Mouse (Mus musculus): Measurements from ENCODE around the gene Azin2. TPM values are rescaled to one million over a fixed set of nuclear protein-coding genes. Genes with fewer than 3 reads are reported as not detected.
A peak's percentile ranks its signal among the peaks of the same experiment; 100 is the strongest.

Gene Azin2
- 14.4 and 17.5 TPM in 2 replicates for polyA plus RNA-seq (2016; fragmentation: Nextera tagmentation; extraction: Ambion mirVana)

DNA sequence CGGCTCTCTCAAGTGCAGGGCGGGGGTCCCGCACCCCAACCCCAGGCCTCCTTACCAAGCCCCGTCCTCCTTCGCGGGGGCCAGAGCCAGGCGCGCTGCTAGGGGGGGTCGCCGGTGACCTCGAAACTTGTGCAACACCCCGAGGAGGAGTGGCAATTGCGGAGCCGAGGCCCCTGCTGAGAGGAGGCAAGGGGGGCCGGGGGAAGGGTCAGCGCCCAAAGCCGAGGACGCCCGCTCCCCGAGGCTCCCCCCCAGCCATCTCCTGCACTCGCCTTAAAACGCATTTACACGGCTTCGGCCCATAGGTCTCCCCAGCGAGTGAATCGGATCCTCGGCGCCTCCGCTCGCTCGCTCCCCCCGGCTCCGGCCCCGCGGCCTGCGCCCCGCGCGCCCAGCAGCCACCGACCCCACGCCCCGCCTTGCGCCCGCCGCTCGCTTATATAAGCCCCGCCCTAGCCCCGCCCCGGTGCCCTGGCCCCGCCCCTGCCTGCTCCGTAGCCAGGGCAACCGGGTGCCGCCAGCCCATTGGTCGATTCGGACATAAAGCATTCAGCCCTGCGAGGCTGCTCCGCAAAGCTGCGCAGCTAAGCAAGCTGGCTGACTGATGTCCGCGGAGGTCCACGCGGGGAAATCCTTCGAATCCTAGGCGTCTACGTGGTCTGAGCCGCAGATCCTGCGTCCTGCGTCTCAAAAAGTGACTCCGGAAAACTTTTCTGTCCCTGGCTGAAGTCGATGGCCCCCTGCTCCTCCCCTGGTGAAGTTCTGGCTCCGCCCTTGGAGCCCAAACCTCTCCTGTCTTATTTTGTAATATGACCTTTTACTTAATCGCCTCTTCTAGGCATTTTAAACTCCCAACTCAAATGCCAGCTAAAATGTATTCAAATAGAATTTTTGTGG, at the start of gene Azin2:
TSS of gene Azin2 (minus strand) at position 414 of the 897 bp plus-strand sequence.
- peaks cover 26% of the 10 kb centered on the region for H3K4me1 ChIP-seq
- ATAC-seq (ENCODE audit: low FRiP score, low read depth), result peak; percentile 92
- H3K4me2 ChIP-seq (replicated peaks), result peak within 1 kb of the TSS; percentile 90
- H3K27me3 ChIP-seq (replicated peaks), result peaks cover 6% of the 10 kb centered on the region; the same call in 1 of the 2 replicates
- no peaks in the 10 kb centered on the region for H3K9me3 ChIP-seq
- peak within 1 kb of the TSS; percentile 80 for H3K9ac ChIP-seq
- no peak within 1 kb of the TSS for H3K27ac ChIP-seq
- peak within 1 kb of the TSS; percentile 67 for H3K4me3 ChIP-seq
- under 1% methylated on average over 71 of the region's 72 CpGs for WGBS
- no peaks in the 10 kb centered on the region for H3K36me3 ChIP-seq

DNA sequence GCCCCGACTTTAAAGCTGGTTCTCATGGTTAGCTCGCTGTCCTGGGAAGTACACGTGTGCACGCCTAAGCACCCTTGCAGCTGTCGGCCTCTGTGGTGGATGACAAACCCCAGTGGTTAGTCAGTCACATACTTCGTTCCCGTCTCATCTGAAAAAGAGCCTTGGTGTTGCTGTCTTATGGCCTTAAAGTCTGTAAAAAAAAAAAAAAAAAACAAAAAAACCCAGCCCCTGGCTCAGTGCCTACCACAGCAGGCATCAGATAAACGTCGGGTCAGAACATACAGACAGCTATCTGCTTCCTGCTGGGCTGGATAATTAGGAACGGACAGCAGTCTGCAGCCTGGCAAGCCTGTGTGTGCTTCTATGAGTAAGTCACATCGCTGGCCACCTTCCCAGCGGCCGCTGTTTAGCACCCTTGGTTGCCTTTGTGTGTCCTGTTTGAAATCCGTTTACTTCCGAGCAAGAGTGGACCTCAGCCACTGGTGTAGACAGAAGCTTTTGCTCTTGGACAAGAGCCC, 49.4 kb upstream of the Azin2 start:
- Histone ChIP-seq H3K9ac (no peak overlapping the region), H3K9me3 (no peaks in the 10 kb centered on the region), H3K27me3 (replicated peaks) (no peaks in the 10 kb centered on the region), H3K36me3 (peaks cover 31% of the 10 kb centered on the region), H3K27ac (no peak overlapping the region), H3K4me1 (0 out of 2 replicates have a peak, but pooled peaks cover 5% of the 10 kb centered on the region), H3K4me3 (no peak overlapping the region), H3K4me2 (replicated peaks) (no peak overlapping the region)
- ATAC-seq (ENCODE audit: low FRiP score, low read depth), result no peak
- 51% methylated on average over 15 of the region's 15 CpGs for WGBS

DNA sequence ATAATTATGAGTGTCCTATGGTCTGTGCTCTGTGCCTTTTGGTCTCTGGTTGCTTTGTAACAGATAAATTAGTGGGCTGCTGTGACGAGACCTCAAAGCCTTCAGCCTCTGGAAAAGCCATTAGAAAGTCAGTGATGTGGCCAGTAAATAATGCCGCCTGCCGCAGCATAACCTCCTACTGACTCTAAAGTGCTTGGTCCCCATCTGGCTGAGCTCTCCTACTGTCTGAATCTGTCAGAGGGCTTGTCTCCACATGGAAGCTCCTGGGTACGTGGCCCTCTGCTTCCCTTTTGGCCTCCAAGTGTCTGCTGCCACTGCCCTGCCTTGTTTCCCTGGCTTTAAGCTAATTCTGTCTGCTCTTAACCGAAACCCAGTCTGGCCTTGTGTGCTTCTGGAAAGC, 47.3 kb upstream of the Azin2 start:
- 64% methylated on average over 5 of the region's 5 CpGs for WGBS
- Histone ChIP-seq H3K36me3 (peaks cover 42% of the 10 kb centered on the region), H3K27ac (no peak overlapping the region), H3K4me2 (replicated peaks) (no peak overlapping the region), H3K4me1 (0 out of 2 replicates have a peak, but pooled peaks cover 5% of the 10 kb centered on the region), H3K9ac (no peak overlapping the region), H3K4me3 (no peak overlapping the region), H3K27me3 (replicated peaks) (no peaks in the 10 kb centered on the region), H3K9me3 (no peaks in the 10 kb centered on the region)
- no peak for ATAC-seq (ENCODE audit: low FRiP score, low read depth)

DNA sequence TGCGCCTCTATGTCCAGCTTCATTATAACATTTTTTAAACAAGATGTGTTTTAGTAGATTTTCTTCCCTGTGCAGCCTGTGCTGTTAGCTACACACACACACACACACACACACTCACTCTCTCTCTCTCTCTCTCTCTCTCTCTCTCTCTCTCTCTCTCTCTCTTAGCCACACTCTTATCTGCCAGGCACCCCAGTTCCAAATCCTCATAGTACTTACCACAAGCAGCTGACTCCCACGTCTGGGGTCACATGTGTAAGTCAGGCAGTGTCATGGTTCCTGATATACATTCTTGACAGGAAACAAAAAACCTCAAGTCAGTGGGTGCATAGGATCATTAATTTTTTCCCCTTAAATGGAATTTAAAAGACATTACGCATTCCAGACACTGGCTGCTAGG, 46.4 kb upstream of the Azin2 start:
- Histone ChIP-seq H3K4me3 (no peak overlapping the region), H3K27ac (no peak overlapping the region), H3K4me2 (replicated peaks) (no peak overlapping the region), H3K9ac (no peak overlapping the region), H3K27me3 (replicated peaks) (no peaks in the 10 kb centered on the region), H3K36me3 (peaks cover 47% of the 10 kb centered on the region), H3K4me1 (0 out of 2 replicates have a peak, but pooled peaks cover 5% of the 10 kb centered on the region), H3K9me3 (no peaks in the 10 kb centered on the region)
- no peak for ATAC-seq (ENCODE audit: low FRiP score, low read depth)
- WGBS, result 79% methylated on average over 3 of the region's 3 CpGs

DNA sequence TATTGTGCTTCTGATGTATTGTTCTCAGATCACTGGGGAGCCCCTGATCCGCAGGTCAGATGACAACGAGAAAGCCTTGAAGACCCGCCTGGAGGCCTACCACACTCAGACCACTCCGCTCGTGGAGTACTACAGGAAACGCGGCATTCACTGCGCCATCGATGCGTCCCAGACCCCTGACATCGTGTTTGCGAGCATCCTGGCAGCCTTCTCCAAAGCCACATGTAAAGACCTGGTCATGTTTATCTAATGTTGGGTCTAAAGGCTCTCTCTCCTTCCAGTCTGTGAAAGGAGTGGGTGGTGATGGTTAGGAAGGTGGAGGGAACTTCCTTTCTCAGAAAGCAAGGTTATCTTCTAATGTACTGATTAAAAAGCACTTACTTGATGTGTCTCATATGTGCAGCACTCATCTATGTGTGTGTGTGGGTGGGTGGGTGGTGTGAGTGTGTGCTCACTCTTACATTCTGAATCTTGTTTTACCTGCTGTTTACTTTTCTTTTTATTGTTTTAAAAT, 45.8 kb upstream of the Azin2 start:
- Histone ChIP-seq H3K9me3 (no peaks in the 10 kb centered on the region), H3K4me1 (0 out of 2 replicates have a peak, but pooled peaks cover 5% of the 10 kb centered on the region), H3K4me3 (no peak overlapping the region), H3K36me3 (peaks cover 53% of the 10 kb centered on the region), H3K4me2 (replicated peaks) (no peak overlapping the region), H3K27me3 (replicated peaks) (no peaks in the 10 kb centered on the region), H3K27ac (no peak overlapping the region), H3K9ac (no peak overlapping the region)
- no peak for ATAC-seq (ENCODE audit: low FRiP score, low read depth)
- WGBS, result 84% methylated on average over 12 of the region's 12 CpGs

DNA sequence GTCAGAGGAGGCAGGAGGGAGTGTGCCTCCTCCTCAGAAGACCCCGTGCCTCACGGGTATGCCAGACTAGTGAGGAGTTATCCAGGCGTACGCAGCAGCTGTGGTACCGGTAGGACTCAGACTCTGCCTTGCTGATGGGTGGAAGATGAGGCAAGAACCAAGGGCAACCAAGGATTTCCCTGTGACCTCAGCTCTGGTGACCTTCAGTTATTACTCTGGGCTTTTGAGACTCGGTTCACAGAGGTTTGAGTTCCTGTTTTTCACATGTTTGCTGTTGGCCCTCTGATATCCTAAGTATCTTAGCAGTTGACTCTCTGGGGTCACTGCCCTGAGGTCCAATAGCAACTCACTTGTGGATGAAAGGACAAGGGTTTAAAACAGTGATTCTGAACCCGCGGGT, 41.5 kb upstream of the Azin2 start:
- Histone ChIP-seq H3K27ac (no peak overlapping the region), H3K27me3 (replicated peaks) (no peaks in the 10 kb centered on the region), H3K4me1 (peaks cover under 1% of the 10 kb centered on the region; the same call in 1 of the 2 replicates), H3K4me3 (no peak overlapping the region), H3K9ac (no peak overlapping the region), H3K9me3 (no peaks in the 10 kb centered on the region), H3K36me3 (peaks cover 82% of the 10 kb centered on the region), H3K4me2 (replicated peaks) (no peak overlapping the region)
- WGBS, result 90% methylated on average over 8 of the region's 8 CpGs
- ATAC-seq (ENCODE audit: low FRiP score, low read depth), result no peak

DNA sequence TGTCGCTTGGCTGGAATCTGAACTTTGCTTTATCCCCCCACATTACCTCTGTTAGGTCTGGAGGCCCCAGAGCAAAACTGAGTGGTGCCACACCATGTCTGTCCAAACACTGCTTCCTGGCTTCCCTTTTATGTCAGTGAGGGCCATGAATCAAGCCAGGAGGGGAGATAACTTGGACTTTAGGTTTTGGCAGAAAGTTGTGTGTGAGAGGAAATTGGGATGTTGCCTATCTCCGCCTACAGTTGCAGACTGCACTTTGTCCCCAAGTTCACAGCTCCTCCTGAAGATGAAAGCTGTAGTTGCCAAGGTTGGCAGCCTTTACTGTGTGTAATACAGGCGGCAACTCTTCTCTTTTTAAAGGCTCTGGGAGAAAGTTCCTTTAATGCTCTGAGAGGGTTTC, 38.5 kb upstream of the Azin2 start:
- H3K4me3 ChIP-seq, result no peak overlapping the region
- no peak overlapping the region for H3K27ac ChIP-seq
- H3K27me3 ChIP-seq (replicated peaks), result no peaks in the 10 kb centered on the region
- peaks cover 58% of the 10 kb centered on the region for H3K36me3 ChIP-seq
- peaks cover 3% of the 10 kb centered on the region; the same call in 1 of the 2 replicates for H3K4me1 ChIP-seq
- ATAC-seq (ENCODE audit: low FRiP score, low read depth), result no peak
- H3K9me3 ChIP-seq, result no peaks in the 10 kb centered on the region
- no peak overlapping the region for H3K9ac ChIP-seq
- H3K4me2 ChIP-seq (replicated peaks), result no peak overlapping the region
- 93% methylated on average over 3 of the region's 3 CpGs for WGBS

DNA sequence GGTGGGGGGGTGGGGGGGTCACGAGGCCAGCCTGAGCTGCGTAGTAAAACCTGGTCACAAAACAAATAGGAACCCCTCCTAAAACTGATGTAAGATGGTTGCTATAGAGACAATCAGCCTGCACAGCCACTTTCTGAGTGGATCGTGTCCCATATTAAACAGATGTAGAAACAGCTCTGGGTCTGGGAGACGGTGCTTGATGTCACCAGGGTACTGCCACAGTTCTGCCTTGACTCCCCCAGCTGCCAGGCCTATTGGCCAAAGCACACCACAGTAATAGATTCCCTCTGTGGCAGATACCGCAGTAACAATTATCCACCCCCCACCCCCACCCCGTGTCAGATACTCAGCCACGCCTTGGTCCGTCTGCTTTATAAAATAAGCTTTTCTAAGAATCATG, 36.2 kb upstream of the Azin2 start:
- WGBS, result 91% methylated on average over 8 of the region's 8 CpGs
- H3K36me3 ChIP-seq, result peaks cover 44% of the 10 kb centered on the region

DNA sequence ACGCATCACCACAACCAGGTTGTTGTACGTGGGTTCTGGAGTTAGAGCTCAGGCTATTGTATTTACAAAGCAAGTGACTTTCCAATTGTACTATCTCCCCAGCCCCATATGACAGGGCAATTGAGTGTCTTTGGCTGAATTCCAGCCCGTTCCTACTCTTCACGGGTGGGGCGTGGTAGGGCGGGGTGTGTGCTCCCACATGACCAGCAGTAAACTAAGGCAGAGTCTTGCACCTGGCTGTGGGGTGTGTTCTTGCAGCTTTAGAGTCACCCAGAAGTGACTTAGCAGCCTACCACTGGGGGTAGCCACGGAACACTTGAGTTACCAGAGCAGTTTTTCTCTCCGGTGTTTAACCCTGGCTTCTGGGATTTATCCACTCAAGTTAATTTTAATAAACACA, 35.0 kb upstream of the Azin2 start:
- H3K27me3 ChIP-seq (replicated peaks), result no peaks in the 10 kb centered on the region
- H3K4me1 ChIP-seq, result peaks cover 20% of the 10 kb centered on the region
- H3K9ac ChIP-seq, result no peak overlapping the region
- H3K9me3 ChIP-seq, result no peaks in the 10 kb centered on the region
- no peak overlapping the region for H3K27ac ChIP-seq
- no peak overlapping the region for H3K4me3 ChIP-seq
- WGBS, result 61% methylated on average over 8 of the region's 8 CpGs
- no peak overlapping the region for H3K4me2 ChIP-seq (replicated peaks)
- H3K36me3 ChIP-seq, result peaks cover 33% of the 10 kb centered on the region
- no peak for ATAC-seq (ENCODE audit: low FRiP score, low read depth)

More for the DNA sequence above, 36.2 kb upstream of the Azin2 start:
- H3K9me3 ChIP-seq, result no peaks in the 10 kb centered on the region
- no peak overlapping the region for H3K27ac ChIP-seq
- no peak overlapping the region for H3K4me3 ChIP-seq
- no peak overlapping the region for H3K4me2 ChIP-seq (replicated peaks)
- H3K4me1 ChIP-seq, result peaks cover 18% of the 10 kb centered on the region
- no peaks in the 10 kb centered on the region for H3K27me3 ChIP-seq (replicated peaks)
- ATAC-seq (ENCODE audit: low FRiP score, low read depth), result no peak
- H3K9ac ChIP-seq, result no peak overlapping the region

DNA sequence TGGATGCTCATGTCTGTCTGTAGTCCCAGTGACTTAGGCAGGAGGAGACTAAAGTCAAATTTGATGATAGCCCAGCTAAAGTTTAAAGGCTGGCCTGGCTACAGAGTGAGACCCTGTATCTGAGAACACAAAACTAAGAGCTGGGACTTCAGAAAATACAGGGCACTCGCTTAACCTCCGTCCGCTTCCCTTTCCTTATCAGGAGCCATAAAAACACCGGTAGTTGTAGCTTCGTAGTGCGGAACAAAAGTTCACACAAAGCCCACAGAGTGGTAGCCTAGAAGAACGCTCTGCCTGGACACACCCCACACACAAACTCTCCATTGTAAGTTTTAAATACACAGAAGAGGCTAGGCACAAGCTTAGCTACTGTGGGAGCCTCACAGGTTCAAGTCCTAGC, 33.0 kb upstream of the Azin2 start:
- Histone ChIP-seq H3K36me3 (peaks cover 13% of the 10 kb centered on the region), H3K9ac (no peak overlapping the region), H3K4me2 (replicated peaks) (no peak overlapping the region), H3K27ac (no peak overlapping the region), H3K9me3 (no peaks in the 10 kb centered on the region), H3K4me3 (no peak overlapping the region), H3K27me3 (replicated peaks) (no peaks in the 10 kb centered on the region), H3K4me1 (peaks cover 20% of the 10 kb centered on the region)
- 65% methylated on average over 7 of the region's 7 CpGs for WGBS
- ATAC-seq (ENCODE audit: low FRiP score, low read depth), result no peak

DNA sequence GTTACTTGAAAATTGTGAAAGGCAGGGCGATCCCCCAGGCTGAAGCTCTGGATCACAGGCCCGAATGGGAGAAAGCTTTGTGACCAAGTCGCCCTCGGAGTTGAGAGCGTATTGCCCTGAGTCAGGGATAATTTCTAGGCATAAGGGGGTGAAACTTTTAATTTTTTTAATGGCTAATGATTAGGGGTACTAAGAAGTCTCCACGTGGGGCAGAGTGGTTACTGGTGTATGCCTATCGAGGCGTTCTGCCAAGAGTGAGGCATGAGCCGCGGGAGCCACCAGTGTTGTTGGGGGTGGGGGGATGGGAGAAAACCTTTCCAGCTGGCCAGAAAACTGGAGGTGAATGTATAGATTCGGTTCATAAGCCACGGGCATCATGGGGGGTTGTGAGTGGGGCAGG, 31.4 kb upstream of the Azin2 start:
- peak overlapping the region; percentile 74 for H3K9ac ChIP-seq
- peak overlapping the region; percentile 82 for H3K4me3 ChIP-seq
- H3K36me3 ChIP-seq, result no peaks in the 10 kb centered on the region
- H3K27me3 ChIP-seq (replicated peaks), result 0 out of 2 replicates have a peak, but pooled peaks cover 2% of the 10 kb centered on the region
- no peak overlapping the region for H3K27ac ChIP-seq
- H3K4me2 ChIP-seq (replicated peaks), result peak overlapping the region; percentile 93
- ATAC-seq (ENCODE audit: low FRiP score, low read depth), result peak; percentile 45
- H3K4me1 ChIP-seq, result peaks cover 20% of the 10 kb centered on the region
- WGBS, result 4% methylated on average over 12 of the region's 12 CpGs
- no peaks in the 10 kb centered on the region for H3K9me3 ChIP-seq

DNA sequence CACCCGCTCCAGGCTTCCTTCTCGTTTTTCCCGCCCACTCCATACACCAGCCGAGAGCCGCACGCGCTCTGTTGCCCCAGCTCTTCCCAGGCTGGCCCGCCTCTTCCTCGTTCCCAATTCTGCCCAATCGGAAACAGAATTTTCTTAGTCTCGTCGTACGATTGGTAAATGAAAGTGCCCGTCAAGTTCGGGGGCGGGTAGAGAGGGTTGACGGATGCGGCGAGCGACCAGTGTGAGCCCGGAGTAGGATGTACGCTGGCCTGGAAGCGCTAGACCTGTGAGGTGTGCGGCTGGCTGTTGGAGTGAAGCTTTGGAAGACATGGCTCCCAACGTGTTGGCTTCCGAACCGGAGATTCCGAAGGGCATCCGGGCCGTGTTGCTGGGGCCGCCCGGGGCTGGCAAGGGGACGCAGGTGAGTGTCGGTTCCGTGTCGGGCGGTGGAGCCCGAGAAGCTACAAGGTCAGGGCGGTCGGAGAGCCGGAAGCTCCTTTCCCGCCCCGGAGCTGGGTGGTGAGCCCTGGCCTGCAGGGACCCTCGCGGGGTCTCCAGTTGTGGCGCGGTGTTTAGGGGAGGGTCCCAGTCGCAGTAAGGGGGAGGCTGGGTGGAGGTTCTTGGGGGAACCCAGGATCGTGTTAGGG, 30.9 kb upstream of the Azin2 start:
- ATAC-seq (ENCODE audit: low FRiP score, low read depth), result peak; percentile 99
- H3K4me3 ChIP-seq, result peak overlapping the region; percentile 82
- H3K27me3 ChIP-seq (replicated peaks), result 0 out of 2 replicates have a peak, but pooled peaks cover 4% of the 10 kb centered on the region
- WGBS, result under 1% methylated on average over 49 of the region's 49 CpGs
- no peak overlapping the region for H3K27ac ChIP-seq
- peak overlapping the region; percentile 93 for H3K4me2 ChIP-seq (replicated peaks)
- H3K4me1 ChIP-seq, result peaks cover 18% of the 10 kb centered on the region
- H3K9me3 ChIP-seq, result no peaks in the 10 kb centered on the region
- H3K36me3 ChIP-seq, result no peaks in the 10 kb centered on the region
- H3K9ac ChIP-seq, result peak overlapping the region; percentile 74
